Mouse (Mus musculus) ES-E14 (cell line): ENCODE results near the gene Tmem262. TPM values are rescaled to one million over a fixed set of nuclear protein-coding genes. Genes with fewer than 3 reads are reported as not detected.

Source experiments
- DNase-seq: peaks from one replicate; pipeline ENCODE4 v3.0.0-alpha.2; 2013; ENCODE audit warnings: low read depth, low spot score
- H3K27ac ChIP-seq: 2 replicates; pipeline ENCODE4 v1.5.1; 2012; ENCODE audit warnings: low read depth, mild to moderate bottlenecking, low read length, moderate library complexity, mixed read lengths; ENCODE audit not compliant: poor library complexity, insufficient read depth, severe bottlenecking
- H3K36me3 ChIP-seq: 2 replicates; pipeline ENCODE4 v1.6.1; 2012; ENCODE audit warnings: mild to moderate bottlenecking, low read length, moderate library complexity, mixed read lengths; ENCODE audit not compliant: control insufficient read depth, poor library complexity, insufficient read depth, severe bottlenecking
- H3K4me1 ChIP-seq, 2 experiments: fragments of 150-350 bp in 1 of 2; sonication (generic) in 1 of 2; 2 replicates each; pipeline ENCODE4 v1.6.1; 2012; ENCODE audit warnings: low read length in 2 of 2, mild to moderate bottlenecking in 1 of 2, mixed read lengths in 1 of 2; ENCODE audit not compliant: control insufficient read depth in 2 of 2, insufficient read depth in 2 of 2, poor library complexity in 1 of 2
- H3K4me3 ChIP-seq, 2 experiments: fragments of 150-350 bp in 1 of 2; sonication (generic) in 1 of 2; 2 replicates each; pipeline ENCODE4 v1.5.1; 2012; ENCODE audit warnings: low read length in 2 of 2, low read depth in 1 of 2, mild to moderate bottlenecking in 1 of 2, mixed read lengths in 1 of 2; ENCODE audit not compliant: insufficient read depth in 1 of 2, poor library complexity in 1 of 2, severe bottlenecking in 1 of 2
- H3K9ac ChIP-seq: 2 replicates; pipeline ENCODE4 v1.6.1; 2012; ENCODE audit warnings: low read depth, mild to moderate bottlenecking, low read length, mixed read lengths; ENCODE audit not compliant: poor library complexity, insufficient read depth, severe bottlenecking
- H3K9me3 ChIP-seq: fragments of 150-350 bp; sonication (generic); 2 replicates; pipeline ENCODE4 v1.6.1; 2012; ENCODE audit warnings: low read depth, mild to moderate bottlenecking, low read length; ENCODE audit not compliant: control insufficient read depth, insufficient read depth
- CHD2 ChIP-seq: IDR thresholded peaks from 2 replicates; pipeline ENCODE4 v1.6.1; 2014; ENCODE audit warnings: mild to moderate bottlenecking, low read depth, low read length, inconsistent platforms
- HCFC1 ChIP-seq: IDR thresholded peaks from 2 replicates; pipeline ENCODE4 v1.6.1; 2012; ENCODE audit warnings: low read length, inconsistent platforms, borderline replicate concordance; ENCODE audit not compliant: insufficient read depth
- MAFK ChIP-seq: IDR thresholded peaks from 2 replicates; pipeline ENCODE4 v1.6.1; 2014; ENCODE audit warnings: mild to moderate bottlenecking, low read depth, low read length, inconsistent platforms; ENCODE audit not compliant: insufficient read depth
- ZC3H11A ChIP-seq: IDR thresholded peaks from 2 replicates; pipeline ENCODE4 v1.6.1; 2012; ENCODE audit warnings: low read depth, mild to moderate bottlenecking, inconsistent platforms, low read length, borderline replicate concordance
- ZNF384 ChIP-seq: IDR thresholded peaks from 2 replicates; pipeline ENCODE4 v1.6.1; 2012; ENCODE audit warnings: low read depth, low read length, inconsistent platforms
- in situ Hi-C, 2 experiments: fragments of 600-800 bp; cut with MboI; formaldehyde crosslinking; loops; one replicate each; pipeline ENCODE4 v1.15.1; 2025; ENCODE audit warnings: low sequenced_read_pairs in 2 of 2, inconsistent platforms in 1 of 2; ENCODE audit not compliant: unreplicated experiment in 2 of 2
- total RNA-seq: library from RNA; depleted of rRNA; stranded (reverse); fragments of 300-350 nt; gene quantifications from 2 replicates; pipeline ENCODE4 v1.2.3, GENCODE M21; 2012

Tmem262 gene
- total RNA-seq, 1 experiment = not detected

DNA sequence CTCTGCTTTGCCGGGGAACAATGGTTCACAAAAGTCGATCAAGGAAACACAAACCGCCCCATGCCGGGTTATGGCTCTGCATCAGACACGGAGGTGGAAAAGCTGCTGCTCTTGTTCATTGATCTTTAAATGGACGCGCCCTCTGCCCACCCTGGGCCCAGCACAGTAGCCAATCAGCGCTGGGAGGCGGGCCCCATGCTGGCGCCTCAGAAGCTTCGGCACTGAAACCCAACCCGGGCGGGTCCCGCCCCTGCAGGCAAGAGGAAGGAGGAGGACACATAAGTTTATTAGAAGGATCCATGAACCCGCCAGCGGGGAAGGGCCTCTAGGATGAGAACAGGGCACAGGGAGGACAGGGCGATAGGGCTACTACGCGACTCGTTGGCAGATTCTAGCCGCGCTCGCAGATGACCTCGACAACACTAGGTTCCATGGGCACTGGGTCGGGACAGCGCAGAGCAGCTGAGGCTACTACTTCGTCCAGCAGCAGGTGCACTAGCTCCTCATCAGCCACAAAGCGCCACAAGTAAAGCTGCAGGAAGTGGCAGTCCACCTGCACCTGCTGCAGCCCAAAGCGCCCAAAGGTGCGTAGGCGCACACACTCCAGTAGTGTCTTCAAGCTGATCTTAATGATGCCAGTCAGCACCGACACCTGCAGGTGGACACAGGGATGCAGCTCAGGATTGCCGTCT, 12.0 kb upstream of the Tmem262 start, which contains the start of gene Tm7sf2:
Tm7sf2 (minus strand) TSS at position 650 of the 692 bp plus-strand sequence.
- H3K9me3 ChIP-seq = no peaks in the 10 kb centered on the region
- H3K36me3 ChIP-seq = peaks cover 3% of the 10 kb centered on the region; the same call in 1 of the 2 replicates
- peak within 1 kb of the TSS; percentile 28; the same call in 1 of the 2 replicates for H3K27ac ChIP-seq
- H3K4me3 ChIP-seq = peak within 1 kb of the TSS; percentile 71 to 95
- TF ChIP-seq ZC3H11A (no peak), ZNF384 (no peak), CHD2 (no peak), MAFK (no peak), HCFC1 (no peak)
- in situ Hi-C loops = no loop called here
- peaks cover 0 to 11% of the 10 kb centered on the region in 2 experiments; a peak in 1 of 4 replicates for H3K4me1 ChIP-seq
- peak within 1 kb of the TSS; percentile 73 for H3K9ac ChIP-seq
- peak; percentile 89 for DNase-seq

DNA sequence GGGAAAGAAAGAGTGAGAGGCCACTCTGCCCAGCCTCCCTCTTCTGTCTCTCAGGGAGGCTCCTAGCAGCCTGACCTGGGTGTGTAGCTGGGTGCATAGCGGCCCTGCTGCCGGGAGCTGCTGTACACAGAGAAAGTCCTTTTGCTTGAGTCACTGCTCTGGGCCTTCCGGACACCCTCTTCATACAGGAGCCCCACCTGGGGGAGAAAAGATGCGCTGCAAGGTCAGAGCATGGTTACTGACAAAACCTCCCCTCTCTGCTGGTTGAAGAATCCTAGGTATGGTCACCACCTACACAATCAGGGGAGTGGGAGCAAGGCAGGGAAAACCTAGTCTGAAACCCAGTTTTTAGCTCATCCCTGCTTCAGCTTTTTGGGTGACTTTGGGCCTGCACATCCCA, 10.9 kb upstream of the Tmem262 start:
- in situ Hi-C loops = no loop called here
- Histone ChIP-seq H3K9ac (no peak overlapping the region), H3K4me3 (no peak overlapping the region), H3K27ac (no peak overlapping the region), H3K4me1 (peaks cover 0 to 11% of the 10 kb centered on the region in 2 experiments; a peak in 1 of 4 replicates), H3K36me3 (peaks cover 3% of the 10 kb centered on the region; the same call in 1 of the 2 replicates), H3K9me3 (no peaks in the 10 kb centered on the region)
- no peak for DNase-seq
- no peak for TF ChIP-seq CHD2
- no peak for TF ChIP-seq ZC3H11A
- TF ChIP-seq ZNF384 = no peak
- TF ChIP-seq MAFK = no peak
- TF ChIP-seq HCFC1 = no peak

DNA sequence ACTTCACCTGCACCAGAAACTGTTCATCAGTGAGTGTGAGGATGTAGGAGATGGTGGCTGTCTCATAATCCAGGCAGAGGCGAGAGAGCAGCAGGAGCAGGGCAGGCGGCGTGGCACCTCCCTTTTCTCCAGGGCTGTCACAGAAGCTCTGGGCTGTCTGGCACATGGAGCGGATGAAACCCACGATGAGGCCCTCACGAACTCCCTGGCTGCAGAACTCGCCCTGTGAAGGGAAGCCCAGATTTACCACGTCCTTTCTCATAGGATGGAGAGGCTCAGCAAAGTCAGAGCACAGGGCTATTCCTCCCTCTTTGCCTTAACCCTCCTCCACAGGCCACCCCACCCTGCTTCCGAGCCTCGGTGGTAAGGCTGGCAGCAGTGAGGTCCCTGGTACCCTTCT, 10.0 kb upstream of the Tmem262 start:
- in situ Hi-C loops = no loop called here
- Histone ChIP-seq H3K4me3 (no peak overlapping the region), H3K4me1 (peaks cover 0 to 11% of the 10 kb centered on the region in 2 experiments; a peak in 1 of 4 replicates), H3K9ac (no peak overlapping the region), H3K36me3 (peaks cover 3% of the 10 kb centered on the region; the same call in 1 of the 2 replicates), H3K9me3 (no peaks in the 10 kb centered on the region), H3K27ac (no peak overlapping the region)
- TF ChIP-seq HCFC1 (no peak), ZNF384 (no peak), CHD2 (no peak), ZC3H11A (no peak), MAFK (no peak)
- DNase-seq = no peak

DNA sequence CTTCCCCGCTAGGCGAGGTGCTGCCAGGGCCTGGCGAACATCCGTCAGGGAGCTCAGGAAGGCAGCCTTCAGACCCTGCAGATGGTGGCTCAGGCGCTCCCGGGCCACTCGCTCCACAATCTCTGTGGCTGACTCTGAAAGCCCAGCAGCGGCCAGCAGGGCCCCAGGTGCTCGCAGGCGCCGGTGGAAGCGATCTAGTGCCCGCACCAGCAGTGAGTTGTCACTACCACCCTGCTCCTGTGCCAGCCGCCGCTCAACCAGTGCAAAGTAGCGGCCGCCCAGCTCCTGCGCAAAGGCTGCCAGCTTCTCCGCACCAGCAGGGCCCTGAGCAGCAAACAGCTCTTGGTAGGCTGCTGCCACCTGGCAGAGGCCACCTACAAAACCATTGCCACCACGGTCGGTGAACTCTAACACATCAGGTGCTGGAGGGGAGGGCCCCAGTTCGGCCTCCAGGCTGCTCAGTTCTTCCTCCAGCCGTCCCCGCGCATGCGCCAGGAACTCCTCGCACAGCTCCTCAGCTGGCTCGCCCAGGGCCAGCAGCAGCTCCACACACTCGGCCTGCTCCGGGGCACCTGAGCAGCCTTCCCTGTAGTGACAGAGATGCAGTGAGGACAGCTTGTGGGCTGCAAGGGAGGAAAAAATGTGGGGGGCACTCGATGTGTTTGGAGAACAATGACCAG, 9.1 kb upstream of the Tmem262 start:
- TF ChIP-seq ZNF384 (no peak), ZC3H11A (no peak), MAFK (no peak), HCFC1 (no peak), CHD2 (no peak)
- peak overlapping the region; percentile 44 to 65 for H3K4me3 ChIP-seq
- no peak overlapping the region for H3K27ac ChIP-seq
- DNase-seq = no peak
- peaks cover 3% of the 10 kb centered on the region; the same call in 1 of the 2 replicates for H3K36me3 ChIP-seq
- peaks cover 0 to 11% of the 10 kb centered on the region in 2 experiments; a peak in 1 of 4 replicates for H3K4me1 ChIP-seq
- H3K9ac ChIP-seq = peak overlapping the region; percentile 33
- in situ Hi-C loops = no loop called here
- no peaks in the 10 kb centered on the region for H3K9me3 ChIP-seq
